Mouse (Mus musculus) liver, postnatal 0 days (tissue): ENCODE measurements at regions not wholly inside any gene's neighbourhood (a gene's known extent, or its start where the extent isn't known, plus 50 kb on each side); places are given as distances from the start of the nearest gene placed in this dataset.

Source experiments
- ATAC-seq: fragments of 200-750 bp; cut with Nextera tagmentation; 2 replicates; pipeline ENCODE4 v1.8.0; 2017; ENCODE audit warnings: mild to moderate bottlenecking, moderate library complexity
- DNase-seq: peaks from one replicate; pipeline ENCODE4 v3.0.0-alpha.2; 2016
- H3K27ac ChIP-seq: fragments of 300-500 bp; sonication (generic); 2 replicates; pipeline ENCODE4 v1.5.1; 2014; ENCODE audit warnings: antibody characterized with exemption, moderate library complexity, mild to moderate bottlenecking, low read depth
- H3K27me3 ChIP-seq: fragments of 300-500 bp; sonication (generic); 2 replicates; pipeline ENCODE4 v1.6.1; 2014; ENCODE audit warnings: low read length, control low read depth, mixed read lengths; ENCODE audit not compliant: insufficient read depth
- H3K36me3 ChIP-seq: fragments of 300-500 bp; sonication (generic); replicated peaks from 2 replicates; pipeline ENCODE4 v1.6.1; 2014; ENCODE audit warnings: mild to moderate bottlenecking, control low read depth, low read length, moderate library complexity, mixed read lengths; ENCODE audit not compliant: insufficient read depth
- H3K4me1 ChIP-seq: fragments of 300-500 bp; sonication (generic); 2 replicates; pipeline ENCODE4 v1.6.1; 2014; ENCODE audit warnings: antibody characterized with exemption, mild to moderate bottlenecking, control low read depth; ENCODE audit not compliant: insufficient read depth
- H3K4me2 ChIP-seq: fragments of 300-500 bp; sonication (generic); 2 replicates; pipeline ENCODE4 v1.6.1; 2014; ENCODE audit warnings: low read depth, mild to moderate bottlenecking, low read length, moderate library complexity, mixed read lengths
- H3K4me3 ChIP-seq: fragments of 300-500 bp; sonication (generic); 2 replicates; pipeline ENCODE4 v1.5.1; 2014; ENCODE audit warnings: low read depth, low read length
- H3K9ac ChIP-seq: fragments of 300-500 bp; sonication (generic); replicated peaks from 2 replicates; pipeline ENCODE4 v1.6.1; 2014; ENCODE audit warnings: mild to moderate bottlenecking, moderate library complexity
- H3K9me3 ChIP-seq: fragments of 300-500 bp; sonication (generic); 2 replicates; pipeline ENCODE4 v1.6.1; 2016; ENCODE audit warnings: mild to moderate bottlenecking, control low read depth, low read length, mixed read lengths
- CTCF ChIP-seq: sonication (generic); IDR thresholded peaks from 2 replicates; pipeline ENCODE4 v1.5.1; 2016; ENCODE audit warnings: antibody characterized with exemption, low read depth
- EP300 ChIP-seq: IDR thresholded peaks from 2 replicates; pipeline ENCODE4 v1.6.1; 2016; ENCODE audit warnings: antibody characterized with exemption, low read depth, mild to moderate bottlenecking
- WGBS: fragments of 180-500 bp; shearing (Covaris S2); extraction: QIAGEN DNeasy Blood & Tissue Kit; methylation state at CpG from one replicate; pipeline ENCODE4 v1.1.7; 2014; ENCODE audit not compliant: insufficient replicate concordance; 5-methylcytosine and 5-hydroxymethylcytosine counted together

DNA sequence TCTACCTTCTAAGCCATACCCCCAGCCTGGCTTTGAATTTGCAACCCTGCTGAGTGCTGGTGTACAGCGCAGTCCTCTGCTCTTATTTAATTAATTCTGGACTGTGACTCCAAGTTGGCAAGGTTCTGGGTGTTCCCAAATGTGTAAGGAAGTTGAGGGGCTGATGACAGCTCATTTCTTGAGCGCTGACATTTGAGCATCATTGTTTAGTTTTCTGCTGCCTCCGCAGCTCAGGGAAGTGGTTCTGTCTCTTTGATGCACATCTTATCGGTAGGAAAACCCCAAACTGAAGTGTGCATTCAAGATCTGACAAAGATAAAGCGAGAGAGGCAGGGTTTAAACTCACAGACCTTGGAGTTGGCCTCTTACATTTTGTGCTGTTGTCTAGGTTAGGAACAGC is 137.6 kb upstream of the Eef2kmt start:
- Histone ChIP-seq H3K9ac (no peak overlapping the region), H3K4me2 (no peak overlapping the region), H3K4me1 (no peaks in the 10 kb centered on the region), H3K27me3 (no peaks in the 10 kb centered on the region), H3K9me3 (no peaks in the 10 kb centered on the region), H3K27ac (no peak overlapping the region), H3K4me3 (no peak overlapping the region), H3K36me3 (no peaks in the 10 kb centered on the region)
- TF ChIP-seq CTCF (no peak), EP300 (no peak)
- WGBS, result 64% methylated on average over 5 of the region's 5 CpGs
- DNase-seq (no peak), ATAC-seq (no peak)

DNA sequence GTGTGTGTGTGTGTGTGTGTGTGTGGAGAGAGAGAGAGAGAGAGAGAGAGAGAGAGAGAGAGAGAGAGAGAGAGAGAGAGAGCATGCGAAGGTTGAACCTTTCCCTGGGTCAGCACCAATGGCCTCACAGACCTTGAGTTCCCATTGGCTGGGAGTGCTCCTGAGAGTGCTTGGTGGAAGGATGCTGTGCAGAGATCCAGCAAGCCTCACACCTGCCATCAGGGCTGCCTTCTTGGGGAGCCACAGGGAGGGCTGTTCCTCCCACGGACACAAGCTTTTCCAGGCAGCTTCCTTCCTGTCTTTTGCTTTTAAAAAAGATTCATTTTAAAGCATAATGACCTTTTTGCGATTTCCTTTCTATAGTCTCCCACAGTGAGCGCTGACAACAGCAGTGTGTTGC is 127.1 kb upstream of the Eef2kmt start:
- ATAC-seq, result no peak
- Histone ChIP-seq H3K9me3 (no peaks in the 10 kb centered on the region), H3K27me3 (no peaks in the 10 kb centered on the region), H3K4me3 (no peak overlapping the region), H3K27ac (no peak overlapping the region), H3K36me3 (no peaks in the 10 kb centered on the region), H3K4me1 (no peaks in the 10 kb centered on the region), H3K4me2 (no peak overlapping the region), H3K9ac (no peak overlapping the region)
- WGBS, result 40% methylated on average over 4 of the region's 4 CpGs
- DNase-seq, result no peak
- TF ChIP-seq EP300, result no peak

- no peak for DNase-seq
- Histone ChIP-seq H3K9me3 (no peaks in the 10 kb centered on the region), H3K4me1 (no peaks in the 10 kb centered on the region), H3K9ac (no peak overlapping the region), H3K4me2 (no peak overlapping the region), H3K27ac (no peak overlapping the region), H3K4me3 (no peak overlapping the region), H3K27me3 (no peaks in the 10 kb centered on the region), H3K36me3 (no peaks in the 10 kb centered on the region)
- ATAC-seq, result no peak
- TF ChIP-seq EP300 (no peak), CTCF (no peak)
- WGBS, result 31% methylated on average over 6 of the region's 6 CpGs
Observed at GRCm38 (mm10) chr16:5382228-5382884, 126.6 kb upstream of the Eef2kmt start.

GRCm38 (mm10) chr16:5380626-5381025 is 124.8 kb upstream of the Eef2kmt start:
- Histone ChIP-seq H3K4me3 (no peak overlapping the region), H3K36me3 (no peaks in the 10 kb centered on the region), H3K4me1 (no peaks in the 10 kb centered on the region), H3K27ac (no peak overlapping the region), H3K27me3 (no peaks in the 10 kb centered on the region), H3K4me2 (no peak overlapping the region), H3K9me3 (no peaks in the 10 kb centered on the region), H3K9ac (no peak overlapping the region)
- ATAC-seq, result no peak
- TF ChIP-seq CTCF (no peak), EP300 (no peak)
- 63% methylated on average over 3 of the region's 3 CpGs for WGBS
- DNase-seq, result no peak

DNA sequence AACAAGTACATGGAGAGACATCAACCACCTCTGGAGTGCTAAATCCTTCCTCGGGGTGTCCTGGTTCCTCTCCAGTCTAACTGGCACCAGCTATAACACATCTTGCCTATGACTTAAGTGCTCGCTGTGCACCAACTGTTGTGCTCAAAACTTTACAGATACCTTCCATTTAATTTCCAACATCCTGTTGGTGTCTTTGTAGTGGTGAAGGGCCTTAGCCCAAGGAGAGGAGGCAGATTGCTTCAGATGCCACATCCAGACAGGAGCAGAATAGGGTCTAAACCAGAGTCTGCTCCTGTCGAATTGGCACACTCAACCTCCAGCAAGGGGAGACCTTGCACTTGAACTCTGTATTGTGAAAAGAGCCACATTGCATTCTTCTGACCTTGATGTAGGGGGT is 121.2 kb upstream of the Eef2kmt start:
- DNase-seq (no peak), ATAC-seq (no peak)
- H3K36me3 ChIP-seq, result no peaks in the 10 kb centered on the region
- WGBS, result 73% methylated on average over 3 of the region's 3 CpGs
- no peak overlapping the region for H3K27ac ChIP-seq
- H3K4me1 ChIP-seq, result no peaks in the 10 kb centered on the region
- H3K4me2 ChIP-seq, result no peak overlapping the region
- no peak for TF ChIP-seq CTCF
- no peak for TF ChIP-seq EP300
- no peak overlapping the region for H3K4me3 ChIP-seq
- no peak overlapping the region for H3K9ac ChIP-seq
- no peaks in the 10 kb centered on the region for H3K27me3 ChIP-seq
- no peaks in the 10 kb centered on the region for H3K9me3 ChIP-seq

GRCm38 (mm10) chr16:5374818-5375605 is 119.2 kb upstream of the Eef2kmt start:
- 19% methylated on average over 6 of the region's 6 CpGs for WGBS

More at GRCm38 (mm10) chr16:5374818-5375605, 119.2 kb upstream of the Eef2kmt start:
- no peak overlapping the region for H3K27ac ChIP-seq
- no peaks in the 10 kb centered on the region for H3K27me3 ChIP-seq
- H3K4me2 ChIP-seq, result no peak overlapping the region
- no peaks in the 10 kb centered on the region for H3K9me3 ChIP-seq
- ATAC-seq, result no peak
- H3K4me1 ChIP-seq, result no peaks in the 10 kb centered on the region
- no peak overlapping the region for H3K9ac ChIP-seq
- H3K36me3 ChIP-seq, result no peaks in the 10 kb centered on the region
- no peak overlapping the region for H3K4me3 ChIP-seq
- TF ChIP-seq EP300 (peak; percentile 12; the same call in 1 of the 2 replicates), CTCF (no peak)
- no peak for DNase-seq
